Mouse (Mus musculus): ENCODE measurements around the gene Ftl1. TPM values are rescaled to one million over a fixed set of nuclear protein-coding genes. Genes with fewer than 3 reads are reported as not detected.

Gene Ftl1
- polyA plus RNA-seq, 1 experiment = 463 TPM

DNA sequence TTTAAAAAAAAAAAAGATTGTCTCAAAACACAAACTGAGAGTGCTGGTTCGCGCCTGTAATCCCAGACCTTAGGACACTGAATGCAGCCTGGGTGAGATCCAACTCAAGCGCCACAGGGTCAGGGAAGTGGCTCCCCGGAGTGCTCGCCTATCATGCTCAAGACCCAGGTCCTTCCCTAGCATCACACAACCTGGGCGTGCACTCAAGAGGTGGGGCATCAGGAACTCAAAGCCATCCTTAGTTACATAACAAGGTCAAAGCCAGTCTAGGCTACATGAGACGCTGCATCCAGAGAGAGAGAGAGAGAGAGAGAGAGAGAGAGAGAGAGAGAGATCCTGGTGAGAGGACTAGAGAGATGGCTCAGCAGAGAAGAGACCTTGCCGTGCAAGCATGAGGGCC is 33.1 kb downstream of the Ftl1 start:
- 84% methylated on average over 8 of the region's 8 CpGs for WGBS
- Histone ChIP-seq H3K4me1 (ENCODE audit: control insufficient read depth, insufficient read depth, low read length) (no peaks in the 10 kb centered on the region), H3K27me3 (ENCODE audit: control insufficient read depth, insufficient read depth, low read length) (no peaks in the 10 kb centered on the region), H3K4me3 (replicated peaks; ENCODE audit: insufficient read depth, low read depth, low read length) (no peak overlapping the region), H3K27ac (ENCODE audit: insufficient read depth, low read length) (no peak overlapping the region)
- DNase-seq = no peak
- TF ChIP-seq POLR2A (IDR thresholded peaks at IDR 0.05; ENCODE audit: borderline replicate concordance, insufficient read depth, low read length) (no peak), CTCF (IDR thresholded peaks at IDR 0.05; ENCODE audit: borderline replicate concordance, insufficient read depth, low read depth, low read length) (no peak)

DNA sequence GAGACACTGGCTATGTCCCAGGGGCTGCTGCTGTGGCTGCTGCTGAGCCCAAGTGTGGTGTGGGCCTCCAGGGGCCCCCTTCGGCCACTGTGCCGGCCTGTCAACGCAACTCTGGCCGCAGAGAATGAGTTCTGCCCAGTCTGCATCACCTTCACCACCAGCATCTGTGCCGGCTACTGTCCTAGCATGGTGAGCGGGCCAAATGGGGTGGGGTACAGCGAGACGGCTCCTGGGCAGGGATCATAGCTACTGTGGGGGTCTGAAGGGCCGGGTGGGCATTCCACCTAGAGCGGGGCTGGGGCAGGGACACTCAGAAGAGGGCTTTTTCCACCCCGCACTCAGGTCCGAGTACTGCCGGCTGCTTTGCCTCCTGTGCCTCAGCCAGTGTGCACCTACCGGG is 38.5 kb downstream of the Ftl1 start:
- TF ChIP-seq CTCF (IDR thresholded peaks at IDR 0.05; ENCODE audit: borderline replicate concordance, insufficient read depth, low read depth, low read length) (no peak), POLR2A (IDR thresholded peaks at IDR 0.05; ENCODE audit: borderline replicate concordance, insufficient read depth, low read length) (no peak)
- no peaks in the 10 kb centered on the region; the same call in 1 of the 2 replicates for H3K27me3 ChIP-seq (ENCODE audit: control insufficient read depth, insufficient read depth, low read length)
- WGBS = 83% methylated on average over 14 of the region's 14 CpGs
- H3K4me3 ChIP-seq (replicated peaks; ENCODE audit: insufficient read depth, low read depth, low read length) = no peak overlapping the region
- no peaks in the 10 kb centered on the region for H3K4me1 ChIP-seq (ENCODE audit: control insufficient read depth, insufficient read depth, low read length)
- no peak overlapping the region for H3K27ac ChIP-seq (ENCODE audit: insufficient read depth, low read length)
- no peak for DNase-seq

DNA sequence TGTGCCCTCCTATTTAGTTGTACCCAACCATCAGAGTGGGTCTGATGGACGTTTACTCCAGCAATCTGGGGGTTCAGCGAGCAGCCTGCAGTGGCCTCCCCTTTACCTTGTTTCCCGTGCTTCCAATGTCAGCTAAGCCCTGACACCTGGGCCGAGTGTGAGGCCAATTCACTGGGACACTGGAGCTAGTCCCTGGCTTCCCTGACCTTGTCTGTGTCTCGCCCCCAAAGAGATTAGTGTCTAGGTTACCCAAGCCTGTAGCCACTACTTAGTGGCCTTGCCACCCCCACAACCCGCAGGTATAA is 39.1 kb downstream of the Ftl1 start, which contains the start of gene Lhb:
TSS of gene Lhb (plus strand) at position 206 of the 305 bp plus-strand sequence.
- DNase-seq = no peak
- Histone ChIP-seq H3K4me1 (ENCODE audit: control insufficient read depth, insufficient read depth, low read length) (no peaks in the 10 kb centered on the region), H3K27ac (ENCODE audit: insufficient read depth, low read length) (no peak within 1 kb of the TSS), H3K4me3 (replicated peaks; ENCODE audit: insufficient read depth, low read depth, low read length) (no peak within 1 kb of the TSS), H3K27me3 (ENCODE audit: control insufficient read depth, insufficient read depth, low read length) (no peaks in the 10 kb centered on the region; the same call in 1 of the 2 replicates)
- WGBS = 73% methylated on average over 6 of the region's 6 CpGs
- TF ChIP-seq CTCF (IDR thresholded peaks at IDR 0.05; ENCODE audit: borderline replicate concordance, insufficient read depth, low read depth, low read length) (no peak), POLR2A (IDR thresholded peaks at IDR 0.05; ENCODE audit: borderline replicate concordance, insufficient read depth, low read length) (no peak)

DNA sequence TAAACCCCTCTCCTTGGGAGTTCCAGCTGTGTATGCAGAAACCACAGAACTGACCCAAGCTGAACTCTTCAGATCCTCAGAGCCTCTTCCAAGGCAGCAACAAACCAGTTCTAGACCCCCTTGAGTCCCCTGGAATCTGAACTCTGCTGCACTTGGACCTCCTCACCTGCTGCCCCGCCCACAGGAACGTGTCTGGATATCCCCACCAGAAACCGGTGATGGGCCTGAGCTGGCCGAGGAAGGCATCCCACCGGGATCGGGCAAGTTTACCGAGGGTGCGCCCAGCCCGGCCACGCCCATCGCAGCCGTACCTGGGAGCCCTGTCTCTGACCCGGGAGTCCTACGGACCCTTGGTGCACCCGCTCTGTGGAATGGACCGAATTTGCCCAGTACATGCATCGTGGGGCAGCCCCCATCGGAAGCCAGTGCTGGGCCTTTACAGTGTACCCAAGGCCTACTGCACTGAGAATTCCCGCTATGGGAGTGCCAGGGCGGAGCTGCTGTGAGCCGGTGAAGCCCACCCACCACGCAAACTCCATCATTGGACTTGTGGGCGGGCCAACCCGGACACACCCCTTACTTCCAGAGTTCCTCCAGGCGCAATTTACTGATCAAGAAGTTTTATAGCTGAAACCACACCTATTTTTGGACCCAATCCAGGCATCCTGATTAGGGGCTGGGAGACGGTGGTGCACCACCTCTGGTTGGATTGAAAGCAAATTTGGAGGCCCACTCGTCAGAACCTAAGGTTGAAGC is 39.6 kb downstream of the Ftl1 start:
- TF ChIP-seq CTCF (IDR thresholded peaks at IDR 0.05; ENCODE audit: borderline replicate concordance, insufficient read depth, low read depth, low read length) = no peak
- no peak for TF ChIP-seq POLR2A (IDR thresholded peaks at IDR 0.05; ENCODE audit: borderline replicate concordance, insufficient read depth, low read length)
- no peak overlapping the region for H3K4me3 ChIP-seq (replicated peaks; ENCODE audit: insufficient read depth, low read depth, low read length)
- WGBS = 18% methylated on average over 27 of the region's 27 CpGs
- no peak for DNase-seq
- H3K27me3 ChIP-seq (ENCODE audit: control insufficient read depth, insufficient read depth, low read length) = no peaks in the 10 kb centered on the region; the same call in 1 of the 2 replicates
- no peaks in the 10 kb centered on the region for H3K4me1 ChIP-seq (ENCODE audit: control insufficient read depth, insufficient read depth, low read length)
- H3K27ac ChIP-seq (ENCODE audit: insufficient read depth, low read length) = no peak overlapping the region

DNA sequence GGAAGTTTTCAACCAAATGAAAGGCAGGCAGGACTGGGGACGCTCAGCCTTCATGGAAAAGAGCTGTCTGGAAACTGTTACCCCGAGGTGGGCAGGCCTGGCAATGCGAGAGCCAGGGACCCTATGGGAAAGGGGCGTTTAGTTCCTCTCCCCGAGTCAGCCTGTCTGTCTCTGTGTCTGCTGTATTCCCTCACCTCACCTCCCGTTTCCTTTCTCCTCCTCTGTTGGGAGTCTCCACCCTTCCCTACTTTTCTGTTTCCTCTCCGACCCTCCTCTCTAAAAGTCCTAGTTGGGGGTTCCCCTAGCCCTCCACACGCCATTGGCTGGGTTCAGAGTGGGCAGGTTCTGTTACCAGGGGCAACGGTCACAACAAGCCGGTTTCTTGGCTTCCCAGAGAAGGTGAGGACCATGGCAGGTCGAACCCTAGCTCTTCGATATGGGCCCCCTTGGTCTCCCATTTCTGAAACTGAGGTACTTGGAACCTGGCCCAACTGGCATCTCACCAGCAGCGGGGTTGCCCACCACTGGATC is 41.7 kb downstream of the Ftl1 start:
- no peaks in the 10 kb centered on the region; the same call in 1 of the 2 replicates for H3K27me3 ChIP-seq (ENCODE audit: control insufficient read depth, insufficient read depth, low read length)
- H3K4me1 ChIP-seq (ENCODE audit: control insufficient read depth, insufficient read depth, low read length) = no peaks in the 10 kb centered on the region
- TF ChIP-seq POLR2A (IDR thresholded peaks at IDR 0.05; ENCODE audit: borderline replicate concordance, insufficient read depth, low read length) = no peak
- no peak for TF ChIP-seq CTCF (IDR thresholded peaks at IDR 0.05; ENCODE audit: borderline replicate concordance, insufficient read depth, low read depth, low read length)
- no peak overlapping the region for H3K4me3 ChIP-seq (replicated peaks; ENCODE audit: insufficient read depth, low read depth, low read length)
- DNase-seq = no peak
- WGBS = 8% methylated on average over 13 of the region's 13 CpGs
- no peak overlapping the region for H3K27ac ChIP-seq (ENCODE audit: insufficient read depth, low read length)

DNA sequence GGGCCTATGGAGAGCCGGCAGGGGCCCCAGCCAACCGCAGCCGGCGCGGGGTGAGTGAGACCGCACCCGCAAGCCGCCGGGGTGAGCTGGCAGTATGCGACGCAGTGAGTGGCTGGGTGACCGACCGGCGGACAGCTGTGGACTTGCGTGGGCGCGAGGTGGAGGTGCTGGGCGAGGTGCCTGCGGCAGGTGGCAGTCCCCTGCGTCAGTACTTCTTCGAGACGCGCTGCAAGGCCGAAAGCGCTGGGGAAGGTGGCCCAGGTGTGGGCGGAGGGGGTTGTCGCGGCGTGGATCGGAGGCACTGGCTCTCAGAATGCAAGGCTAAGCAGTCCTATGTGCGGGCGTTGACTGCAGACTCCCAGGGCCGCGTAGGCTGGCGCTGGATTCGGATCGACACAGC is 44.0 kb downstream of the Ftl1 start:
- H3K4me3 ChIP-seq (replicated peaks; ENCODE audit: insufficient read depth, low read depth, low read length) = peak overlapping the region; percentile 39
- no peaks in the 10 kb centered on the region for H3K4me1 ChIP-seq (ENCODE audit: control insufficient read depth, insufficient read depth, low read length)
- WGBS = 11% methylated on average over 37 of the region's 37 CpGs
- H3K27me3 ChIP-seq (ENCODE audit: control insufficient read depth, insufficient read depth, low read length) = no peaks in the 10 kb centered on the region; the same call in 1 of the 2 replicates
- no peak for DNase-seq
- H3K27ac ChIP-seq (ENCODE audit: insufficient read depth, low read length) = no peak overlapping the region
- TF ChIP-seq POLR2A (IDR thresholded peaks at IDR 0.05; ENCODE audit: borderline replicate concordance, insufficient read depth, low read length) = no peak
- TF ChIP-seq CTCF (IDR thresholded peaks at IDR 0.05; ENCODE audit: borderline replicate concordance, insufficient read depth, low read depth, low read length) = no peak

DNA sequence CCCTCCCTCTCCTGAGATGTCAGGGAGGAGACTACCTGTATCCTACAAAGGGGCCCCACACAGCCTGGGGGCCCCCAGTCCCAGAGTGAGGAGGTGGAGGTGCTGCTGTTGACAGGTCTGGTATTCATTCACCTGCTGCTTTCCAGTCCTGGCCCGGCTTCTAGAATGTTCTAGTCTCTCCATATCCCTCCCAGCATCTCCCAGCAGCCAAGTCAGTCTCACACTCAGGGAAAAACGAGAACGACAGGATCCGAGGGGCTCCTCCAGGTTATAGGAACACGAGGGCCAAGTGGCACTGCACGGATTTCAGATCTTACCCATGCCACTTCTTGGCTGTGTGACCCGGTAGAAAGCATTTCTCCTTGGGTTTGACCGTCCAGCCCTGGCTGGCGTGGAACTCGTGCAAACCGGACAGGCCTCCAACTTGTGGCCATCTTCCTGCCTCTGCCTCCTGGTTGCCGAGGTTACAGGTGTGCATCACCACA is 44.9 kb downstream of the Ftl1 start:
- DNase-seq = no peak
- H3K4me1 ChIP-seq (ENCODE audit: control insufficient read depth, insufficient read depth, low read length) = no peaks in the 10 kb centered on the region
- H3K4me3 ChIP-seq (replicated peaks; ENCODE audit: insufficient read depth, low read depth, low read length) = no peak overlapping the region
- WGBS = 46% methylated on average over 12 of the region's 12 CpGs
- no peak for TF ChIP-seq CTCF (IDR thresholded peaks at IDR 0.05; ENCODE audit: borderline replicate concordance, insufficient read depth, low read depth, low read length)
- TF ChIP-seq POLR2A (IDR thresholded peaks at IDR 0.05; ENCODE audit: borderline replicate concordance, insufficient read depth, low read length) = no peak
- H3K27ac ChIP-seq (ENCODE audit: insufficient read depth, low read length) = no peak overlapping the region
- H3K27me3 ChIP-seq (ENCODE audit: control insufficient read depth, insufficient read depth, low read length) = no peaks in the 10 kb centered on the region; the same call in 1 of the 2 replicates
